Mouse (Mus musculus) heart, postnatal 0 days (tissue): Measurements from ENCODE around the gene 1700016H13Rik. TPM values are rescaled to one million over a fixed set of nuclear protein-coding genes. Genes with fewer than 3 reads are reported as not detected.
A peak's percentile ranks its signal among the peaks of the same experiment; 100 is the strongest.

Experiments
- ATAC-seq: fragments of 200-750 bp; cut with Nextera tagmentation; 2 replicates; pipeline ENCODE4 v1.8.0; 2017; ENCODE audit warnings: low read depth, moderate number of reproducible peaks, moderate library complexity; ENCODE audit not compliant: insufficient read depth
- DNase-seq: peaks from one replicate; pipeline ENCODE4 v3.0.0-alpha.2; 2016; ENCODE audit warnings: low spot score
- H3K27ac ChIP-seq: fragments of 300-500 bp; sonication (generic); 2 replicates; pipeline ENCODE4 v1.5.1; 2014; ENCODE audit warnings: low read depth, mild to moderate bottlenecking
- H3K27me3 ChIP-seq: fragments of 300-500 bp; sonication (generic); 2 replicates; pipeline ENCODE4 v1.6.1; 2014; ENCODE audit warnings: low read length, mixed read lengths; ENCODE audit not compliant: control insufficient read depth, insufficient read depth
- H3K36me3 ChIP-seq: fragments of 300-500 bp; sonication (generic); replicated peaks from 2 replicates; pipeline ENCODE4 v1.6.1; 2014; ENCODE audit warnings: low read length, mixed read lengths; ENCODE audit not compliant: control insufficient read depth, insufficient read depth
- H3K4me1 ChIP-seq: fragments of 300-500 bp; sonication (generic); 2 replicates; pipeline ENCODE4 v1.6.1; 2014; ENCODE audit warnings: antibody characterized with exemption; ENCODE audit not compliant: control insufficient read depth, insufficient read depth
- H3K4me2 ChIP-seq: fragments of 300-500 bp; sonication (generic); 2 replicates; pipeline ENCODE4 v1.6.1; 2014; ENCODE audit warnings: low read depth, mild to moderate bottlenecking, low read length, moderate library complexity
- H3K4me3 ChIP-seq: fragments of 300-500 bp; sonication (generic); 2 replicates; pipeline ENCODE4 v1.5.1; 2014; ENCODE audit warnings: low read depth, low read length
- H3K9ac ChIP-seq: fragments of 300-500 bp; sonication (generic); replicated peaks from 2 replicates; pipeline ENCODE4 v1.6.1; 2014; ENCODE audit warnings: low read depth, low read length, mixed read lengths
- H3K9me3 ChIP-seq: fragments of 300-500 bp; sonication (generic); replicated peaks from 2 replicates; pipeline ENCODE4 v1.6.1; 2016; ENCODE audit warnings: low read length; ENCODE audit not compliant: control insufficient read depth
- CTCF ChIP-seq: IDR thresholded peaks from 2 replicates; pipeline ENCODE4 v1.5.1; 2016; ENCODE audit warnings: antibody characterized with exemption, control low read depth, low read depth
- EP300 ChIP-seq: IDR thresholded peaks from 2 replicates; pipeline ENCODE4 v1.6.1; 2016; ENCODE audit warnings: antibody characterized with exemption, low read depth
- WGBS: fragments of 180-500 bp; shearing (Covaris S2); extraction: QIAGEN DNeasy Blood & Tissue Kit; methylation state at CpG from one replicate; pipeline ENCODE4 v1.1.7; 2014; 5-methylcytosine and 5-hydroxymethylcytosine counted together
- polyA plus RNA-seq: library from polyadenylated mRNA; unstranded; fragments of >200 nt; fragmentation: Nextera tagmentation; extraction: Ambion mirVana; gene quantifications from 2 replicates; pipeline ENCODE4 v1.2.1, GENCODE M21; 2015
- total RNA-seq: library from RNA; depleted of rRNA; stranded (reverse); fragments of >200 nt; gene quantifications from 2 replicates; pipeline ENCODE4 v1.2.3, GENCODE M21; 2014; ENCODE audit warnings: low replicate concordance

The 1700016H13Rik gene
- total and polyA plus RNA-seq, 2 experiments from 2014 or later: 0.33 TPM; not detected in 1

DNA sequence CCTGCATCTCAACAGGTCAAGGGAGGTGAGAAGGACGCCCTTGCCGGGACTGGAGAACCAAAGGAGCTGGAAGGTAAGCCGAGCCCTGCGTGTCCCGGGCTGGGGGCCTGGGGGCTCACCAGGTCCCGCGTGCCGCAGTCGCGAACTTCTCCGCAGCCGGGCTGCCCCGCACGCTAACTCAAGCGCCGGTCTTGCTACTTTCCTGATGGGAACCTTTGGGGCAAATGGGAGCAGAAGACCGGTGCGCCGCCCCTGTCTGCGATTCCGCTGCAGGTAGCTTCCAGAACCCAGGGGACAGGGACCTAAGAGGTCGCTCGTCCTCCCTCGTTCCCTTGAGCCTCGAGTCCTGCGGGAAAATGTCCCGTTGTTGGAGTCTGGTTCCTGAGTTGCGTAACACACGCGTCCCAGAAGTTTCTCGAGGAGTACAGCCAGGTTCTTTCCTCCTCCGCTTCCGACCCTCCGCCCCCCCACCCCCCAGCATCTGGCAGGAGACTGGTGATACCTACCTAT, 36.8 kb upstream of the 1700016H13Rik start:
- Histone ChIP-seq H3K27me3 (0 out of 2 replicates have a peak, but pooled peaks cover 11% of the 10 kb centered on the region), H3K4me1 (peaks cover 5% of the 10 kb centered on the region; the same call in 1 of the 2 replicates), H3K9ac (peak overlapping the region; percentile 39), H3K4me2 (peak overlapping the region; percentile 76), H3K36me3 (no peaks in the 10 kb centered on the region), H3K4me3 (peak overlapping the region; percentile 62), H3K27ac (peak overlapping the region; percentile 54), H3K9me3 (no peaks in the 10 kb centered on the region)
- DNase-seq (no peak), ATAC-seq (peak; percentile 18)
- WGBS: under 1% methylated on average over 34 of the region's 34 CpGs
- TF ChIP-seq EP300 (no peak), CTCF (no peak)

GRCm38 (mm10) chr5:103691624-103692530, 36.1 kb upstream of the 1700016H13Rik start, which contains the start of gene Aff1:
Aff1 (plus strand) TSS chr5:103692374.
- DNase-seq (peak; percentile 75), ATAC-seq (peak; percentile 95)
- H3K27ac ChIP-seq: peak within 1 kb of the TSS; percentile 54
- H3K36me3 ChIP-seq: no peaks in the 10 kb centered on the region
- TF ChIP-seq EP300 (no peak), CTCF (no peak)
- H3K4me1 ChIP-seq: peaks cover 5% of the 10 kb centered on the region; the same call in 1 of the 2 replicates
- H3K4me3 ChIP-seq: peak within 1 kb of the TSS; percentile 62
- H3K9me3 ChIP-seq: no peaks in the 10 kb centered on the region
- H3K9ac ChIP-seq: peak within 1 kb of the TSS; percentile 39
- 0 out of 2 replicates have a peak, but pooled peaks cover 11% of the 10 kb centered on the region for H3K27me3 ChIP-seq
- WGBS: 3% methylated on average over 50 of the region's 50 CpGs
- H3K4me2 ChIP-seq: peak within 1 kb of the TSS; percentile 76

- Histone ChIP-seq H3K4me3 (peak overlapping the region; percentile 62; the same call in 1 of the 2 replicates), H3K27ac (no peak overlapping the region), H3K9me3 (no peaks in the 10 kb centered on the region), H3K4me2 (peak overlapping the region; percentile 76; the same call in 1 of the 2 replicates), H3K36me3 (no peaks in the 10 kb centered on the region), H3K9ac (no peak overlapping the region), H3K27me3 (0 out of 2 replicates have a peak, but pooled peaks cover 11% of the 10 kb centered on the region), H3K4me1 (peaks cover 5% of the 10 kb centered on the region; the same call in 1 of the 2 replicates)
- ATAC-seq (no peak), DNase-seq (no peak)
- TF ChIP-seq CTCF: no peak
- TF ChIP-seq EP300: no peak
These were observed 35.4 kb upstream of the 1700016H13Rik start for GRCm38 (mm10) chr5:103691171-103691570.

DNA sequence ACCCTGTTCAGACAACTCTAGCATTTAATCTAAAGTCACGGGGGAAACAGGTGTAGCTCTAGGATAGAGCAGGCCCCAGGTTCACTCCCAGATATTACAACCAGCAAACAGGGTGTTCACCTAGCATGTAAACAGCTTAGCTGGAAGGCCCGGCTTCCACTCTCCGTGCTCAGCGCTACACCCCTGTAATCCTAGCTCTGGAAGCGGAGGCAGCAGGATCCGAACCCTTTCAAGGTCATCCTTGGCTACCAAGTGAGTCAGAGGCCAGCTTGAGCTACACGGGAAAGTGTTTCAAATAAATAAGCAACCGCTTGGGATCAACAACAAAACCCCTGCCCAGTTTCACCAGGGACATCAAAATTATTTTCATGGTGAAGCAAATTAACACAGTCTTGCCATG, 34.4 kb upstream of the 1700016H13Rik start:
- DNase-seq (no peak), ATAC-seq (no peak)
- H3K27ac ChIP-seq: no peak overlapping the region
- TF ChIP-seq CTCF (no peak), EP300 (no peak)
- no peak overlapping the region for H3K4me2 ChIP-seq
- peaks cover 5% of the 10 kb centered on the region; the same call in 1 of the 2 replicates for H3K4me1 ChIP-seq
- H3K4me3 ChIP-seq: no peak overlapping the region
- 87% methylated on average over 8 of the region's 8 CpGs for WGBS
- H3K9ac ChIP-seq: no peak overlapping the region
- no peaks in the 10 kb centered on the region for H3K9me3 ChIP-seq
- no peaks in the 10 kb centered on the region for H3K36me3 ChIP-seq
- 0 out of 2 replicates have a peak, but pooled peaks cover 11% of the 10 kb centered on the region for H3K27me3 ChIP-seq

GRCm38 (mm10) chr5:103689645-103690044, 33.8 kb upstream of the 1700016H13Rik start:
- Histone ChIP-seq H3K4me3 (no peak overlapping the region), H3K9ac (no peak overlapping the region), H3K9me3 (no peaks in the 10 kb centered on the region), H3K4me1 (peaks cover 5% of the 10 kb centered on the region; the same call in 1 of the 2 replicates), H3K27ac (no peak overlapping the region), H3K27me3 (0 out of 2 replicates have a peak, but pooled peaks cover 11% of the 10 kb centered on the region), H3K4me2 (no peak overlapping the region), H3K36me3 (no peaks in the 10 kb centered on the region)
- TF ChIP-seq CTCF: no peak
- ATAC-seq (no peak), DNase-seq (no peak)
- 34% methylated on average over 5 of the region's 5 CpGs for WGBS
